Mouse (Mus musculus): ENCODE results near the gene Pgc.

The Pgc gene

DNA sequence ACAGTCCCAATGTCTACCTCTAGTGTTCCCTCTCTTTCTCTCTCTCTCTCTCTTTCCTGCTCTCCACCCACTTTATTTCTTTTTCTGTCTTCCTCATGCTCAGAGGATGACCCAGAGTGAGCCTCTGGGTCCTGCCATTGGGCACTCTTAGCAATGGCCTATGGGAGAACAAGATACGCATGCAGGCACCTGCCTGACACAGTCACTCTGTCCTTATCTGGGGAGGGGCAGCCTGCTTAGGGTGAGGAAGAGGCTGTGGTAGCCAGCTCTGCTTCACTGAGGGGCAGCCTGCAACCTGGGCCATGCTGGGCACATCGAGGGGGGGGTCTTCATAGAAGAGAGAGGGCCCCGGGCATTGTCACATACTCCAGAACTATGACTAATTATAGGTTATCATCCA, 23.0 kb downstream of the Pgc start:
- DNase-seq (ENCODE audit: low read depth, low spot score) = no peak

DNA sequence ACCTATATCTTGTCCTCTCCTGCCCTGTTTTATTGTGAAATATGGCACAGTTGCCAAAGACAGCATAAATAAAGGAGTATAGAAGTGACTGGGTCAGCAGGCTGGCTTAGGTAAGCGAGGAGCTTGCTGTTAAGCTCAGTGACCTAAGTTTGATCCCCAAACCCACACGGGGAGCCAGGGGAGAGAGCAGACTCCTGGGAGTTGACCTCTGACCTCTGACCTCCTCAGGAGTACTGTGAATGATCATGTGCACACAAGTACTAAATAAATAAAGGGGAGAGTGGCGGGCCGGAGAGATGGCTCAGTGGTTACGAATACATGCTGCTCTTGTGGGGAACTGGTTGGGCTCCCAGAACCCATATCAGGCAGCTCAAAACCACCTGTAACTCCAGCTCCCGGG, 23.5 kb downstream of the Pgc start:
- no peak for DNase-seq (ENCODE audit: low read depth, low spot score)

DNA sequence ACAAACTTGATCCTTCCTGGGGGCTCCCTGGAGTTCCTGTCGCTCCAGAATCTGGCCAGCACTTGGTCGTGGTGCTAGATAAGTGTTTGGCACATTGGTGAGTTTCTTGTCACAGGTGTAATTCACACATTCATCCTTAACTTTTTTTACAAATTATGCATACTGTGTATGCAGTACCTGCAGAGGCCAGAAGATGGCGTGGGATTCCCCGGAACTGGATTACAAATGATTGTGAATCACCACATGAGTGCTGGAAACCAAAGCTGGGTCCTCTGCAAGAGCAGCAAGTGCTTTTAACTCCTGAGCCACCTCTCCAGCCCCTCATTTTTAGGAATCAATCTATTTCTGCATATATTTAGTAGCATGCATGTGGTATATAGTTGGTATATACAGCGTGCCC, 25.2 kb downstream of the Pgc start:
- no peak for DNase-seq (ENCODE audit: low read depth, low spot score)

DNA sequence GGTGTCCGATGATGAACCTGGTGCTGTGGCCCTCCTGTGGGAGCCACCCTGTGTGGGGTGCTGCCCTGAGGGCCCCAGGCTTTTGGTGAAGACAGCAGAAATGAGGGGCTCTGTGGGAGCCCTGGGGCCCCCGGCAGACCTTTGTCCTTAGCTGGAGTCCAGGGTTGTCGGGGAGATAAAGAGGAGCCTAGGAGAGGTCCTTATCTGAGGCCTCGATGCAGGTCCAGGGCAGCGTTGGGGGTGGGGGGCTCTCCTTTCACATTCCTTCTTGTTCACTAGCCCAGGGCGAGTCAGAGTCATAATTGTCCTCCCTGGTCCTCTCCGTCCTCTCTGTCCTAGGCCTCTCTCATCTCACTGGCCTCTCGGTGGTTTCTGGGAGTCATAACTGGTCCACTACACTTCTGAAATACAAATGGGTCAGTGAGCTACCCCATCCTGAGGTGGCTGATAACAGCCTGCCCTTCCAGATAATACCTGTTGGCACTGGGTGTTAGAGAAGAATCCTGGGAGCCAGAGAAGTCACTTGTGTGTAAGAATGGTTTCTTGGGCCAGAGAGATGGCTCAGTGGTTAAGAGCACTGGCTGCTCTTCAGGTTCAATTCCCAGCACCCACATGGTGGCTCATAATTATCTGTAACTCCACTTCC, 26.6 kb downstream of the Pgc start:
- no peak for DNase-seq (ENCODE audit: low read depth, low spot score)

DNA sequence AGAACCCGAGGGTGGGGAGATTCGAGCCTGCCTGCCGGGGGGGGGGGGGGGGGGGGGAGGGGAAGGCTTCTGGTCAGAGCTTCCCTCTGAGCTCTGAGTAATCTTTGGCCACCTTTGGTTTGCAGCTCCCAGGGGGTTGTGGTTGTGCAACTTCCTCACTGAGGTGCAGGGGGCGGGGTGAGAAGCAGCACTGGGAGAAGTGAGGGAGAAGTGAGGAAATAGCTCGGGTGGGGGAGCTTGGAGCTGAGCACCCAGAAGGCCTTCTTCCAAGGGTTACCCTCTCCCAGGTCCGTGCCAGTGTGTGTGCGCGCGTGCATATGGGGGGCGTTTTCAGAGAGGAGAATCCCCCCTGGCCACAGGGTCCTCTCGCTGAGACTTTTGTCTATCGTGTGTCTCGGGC, 27.6 kb downstream of the Pgc start:
- DNase-seq (ENCODE audit: low read depth, low spot score) = peak; percentile 65

DNA sequence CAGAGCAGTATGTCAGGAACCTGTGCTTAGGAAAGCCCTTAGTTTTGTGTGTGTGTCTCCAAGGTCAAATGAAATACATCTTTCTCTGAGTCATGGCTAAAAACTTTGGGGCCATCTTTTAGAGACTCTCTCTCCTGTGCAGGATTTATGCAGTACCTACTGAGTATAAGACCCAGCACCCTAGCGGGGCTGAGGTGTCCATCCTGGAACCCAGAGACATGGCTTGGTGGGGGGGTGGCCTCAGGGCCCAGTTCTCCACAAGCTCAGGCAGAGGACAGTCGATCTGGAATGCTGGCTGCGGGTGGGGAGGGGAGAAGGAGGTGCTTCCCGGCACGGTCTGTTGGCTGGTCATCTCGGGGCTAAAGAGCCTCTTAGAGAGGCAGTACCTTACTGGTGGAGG, 29.7 kb downstream of the Pgc start:
- DNase-seq (ENCODE audit: low read depth, low spot score) = peak; percentile 39

DNA sequence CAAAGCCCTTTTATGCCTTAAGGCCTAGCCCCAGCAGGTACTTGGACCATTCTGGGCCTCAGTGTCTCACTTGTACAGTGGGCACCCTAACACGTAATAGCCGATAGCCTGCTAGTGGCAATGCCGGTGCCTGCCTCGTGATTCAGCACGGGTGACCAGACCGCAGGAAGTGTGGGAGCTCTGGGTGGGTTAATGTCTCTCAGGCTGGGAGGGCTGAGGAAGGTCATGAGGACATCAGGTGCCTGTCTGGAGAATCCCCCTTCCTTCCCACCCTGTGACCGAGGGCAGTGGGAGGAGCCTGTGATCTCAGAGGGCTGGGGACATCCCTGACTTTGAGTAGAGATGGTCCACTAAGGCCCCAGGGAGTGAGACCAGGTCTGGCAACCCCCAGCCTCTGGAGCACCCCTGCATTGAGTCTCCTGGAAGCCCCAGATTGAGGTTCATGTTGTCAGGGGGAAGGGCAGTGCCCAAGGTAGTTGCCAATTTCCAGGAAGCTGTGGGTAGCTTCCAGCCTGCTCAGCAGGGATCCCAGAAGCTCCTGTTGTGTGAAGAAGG, 30.5 kb downstream of the Pgc start:
- no peak for DNase-seq (ENCODE audit: low read depth, low spot score)

DNA sequence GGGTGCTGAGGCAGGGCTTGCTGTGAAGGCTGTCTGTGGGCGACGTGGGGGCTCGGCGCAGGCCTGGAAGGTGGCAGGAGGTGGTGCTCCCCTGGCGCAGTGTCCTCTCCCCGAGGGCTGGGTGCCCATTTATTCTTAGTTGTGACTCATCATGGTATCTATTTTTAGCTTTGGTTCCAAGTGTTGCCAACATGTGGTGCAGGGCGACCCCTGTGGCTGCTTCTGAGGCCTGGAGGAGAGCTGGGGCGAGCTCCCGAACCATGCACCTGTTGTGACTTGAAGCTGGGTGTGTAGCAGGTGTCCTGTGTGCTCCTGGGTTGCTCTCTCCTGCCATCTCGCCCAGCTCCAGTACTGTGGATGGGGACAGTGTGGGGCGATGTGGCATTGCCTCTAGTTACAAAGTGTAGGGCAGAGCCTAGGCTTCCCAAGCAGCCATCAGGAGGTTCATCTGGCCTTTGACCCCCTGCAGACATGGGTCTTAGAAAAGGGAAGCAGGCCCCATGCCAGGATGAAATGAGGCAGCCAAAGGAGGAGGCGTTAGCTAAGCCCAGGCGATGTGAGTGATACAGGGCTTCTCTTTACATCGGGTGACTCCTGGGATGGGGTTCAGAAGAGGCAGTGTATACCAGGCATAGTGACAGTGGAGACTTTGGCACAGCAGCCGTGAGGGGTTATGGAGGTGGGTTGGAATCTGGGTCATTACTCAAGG, 33.2 kb downstream of the Pgc start:
- peak; percentile 60 for DNase-seq (ENCODE audit: low read depth, low spot score)

DNA sequence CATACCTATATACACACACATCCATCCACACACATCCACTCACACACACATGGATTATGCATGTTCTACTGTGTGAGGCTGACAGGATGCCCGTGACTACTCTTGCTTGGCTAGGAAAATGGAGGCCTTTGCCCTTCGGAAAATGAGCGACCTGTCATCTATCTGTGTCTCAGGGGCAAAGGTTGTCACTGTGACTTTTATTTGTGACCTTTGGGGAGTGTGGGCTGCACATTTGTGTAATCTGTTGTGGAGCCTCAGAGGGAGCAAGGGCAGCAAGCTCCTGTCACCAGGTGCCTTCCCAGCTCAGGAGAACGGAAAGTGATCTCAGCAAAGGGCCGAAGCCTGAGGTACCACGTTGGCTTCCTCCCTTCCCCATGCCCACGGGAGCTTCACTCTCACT, 35.4 kb downstream of the Pgc start:
- DNase-seq (ENCODE audit: low read depth, low spot score) = no peak

DNA sequence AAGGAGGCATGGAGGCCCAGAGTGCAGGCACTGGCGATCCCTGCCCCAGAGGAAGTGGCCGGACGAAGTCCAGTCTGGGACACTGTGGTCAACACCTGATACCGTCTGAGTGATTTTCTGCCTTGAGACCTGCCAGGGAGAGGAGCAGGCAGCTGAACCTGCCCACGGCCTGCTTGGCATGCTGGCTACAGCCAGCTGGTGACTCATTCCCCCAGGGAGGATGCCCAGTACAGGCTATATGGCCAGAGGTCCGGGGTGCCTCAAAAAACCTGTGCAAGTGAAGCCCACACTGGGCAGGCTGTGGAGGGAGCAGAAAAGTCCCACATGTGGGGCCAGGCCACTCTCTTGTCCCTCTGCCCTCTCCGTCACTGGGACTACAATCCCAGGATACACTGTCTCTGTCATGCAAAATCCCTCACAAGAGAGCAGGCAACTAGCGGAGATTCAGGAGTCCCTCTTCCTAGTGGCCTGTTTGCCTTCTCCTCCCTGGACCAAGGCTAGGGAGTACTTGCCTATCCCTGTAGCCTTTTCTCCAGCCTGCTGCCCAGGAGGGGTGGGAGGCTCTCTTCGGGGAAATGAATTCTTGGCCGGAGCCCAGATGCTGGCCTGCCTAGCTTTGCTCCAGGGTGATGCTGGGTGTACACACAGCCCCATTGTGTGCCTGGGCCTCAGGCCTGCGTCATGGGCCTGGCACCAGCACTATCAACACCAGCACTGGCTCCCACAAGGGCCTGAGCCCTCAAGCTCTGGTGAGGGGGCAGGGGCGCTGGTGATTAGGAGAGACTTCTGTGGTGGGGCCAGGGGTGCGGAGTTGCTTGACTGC, 36.1 kb downstream of the Pgc start:
- DNase-seq (ENCODE audit: low read depth, low spot score) = peak; percentile 84

DNA sequence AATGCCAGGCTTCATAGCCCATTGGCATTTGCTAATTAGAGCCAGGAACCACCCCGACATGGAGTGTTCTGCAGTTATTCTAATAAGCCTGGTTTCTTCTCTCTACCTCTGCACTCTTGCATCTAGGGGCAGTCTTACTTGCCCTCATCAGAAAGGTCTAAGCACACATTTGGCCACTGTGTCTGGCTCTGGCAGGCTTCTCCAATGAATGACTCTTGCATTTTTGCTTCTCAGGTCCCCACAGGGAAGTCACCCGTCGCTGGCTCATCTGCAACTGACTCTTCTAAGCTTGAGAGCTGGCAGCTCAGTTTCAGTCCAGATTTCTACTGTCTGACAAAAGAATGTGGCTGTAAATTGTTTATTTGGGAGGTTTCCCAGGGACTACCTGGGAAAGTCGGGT, 39.3 kb downstream of the Pgc start:
- no peak for DNase-seq (ENCODE audit: low read depth, low spot score)

DNA sequence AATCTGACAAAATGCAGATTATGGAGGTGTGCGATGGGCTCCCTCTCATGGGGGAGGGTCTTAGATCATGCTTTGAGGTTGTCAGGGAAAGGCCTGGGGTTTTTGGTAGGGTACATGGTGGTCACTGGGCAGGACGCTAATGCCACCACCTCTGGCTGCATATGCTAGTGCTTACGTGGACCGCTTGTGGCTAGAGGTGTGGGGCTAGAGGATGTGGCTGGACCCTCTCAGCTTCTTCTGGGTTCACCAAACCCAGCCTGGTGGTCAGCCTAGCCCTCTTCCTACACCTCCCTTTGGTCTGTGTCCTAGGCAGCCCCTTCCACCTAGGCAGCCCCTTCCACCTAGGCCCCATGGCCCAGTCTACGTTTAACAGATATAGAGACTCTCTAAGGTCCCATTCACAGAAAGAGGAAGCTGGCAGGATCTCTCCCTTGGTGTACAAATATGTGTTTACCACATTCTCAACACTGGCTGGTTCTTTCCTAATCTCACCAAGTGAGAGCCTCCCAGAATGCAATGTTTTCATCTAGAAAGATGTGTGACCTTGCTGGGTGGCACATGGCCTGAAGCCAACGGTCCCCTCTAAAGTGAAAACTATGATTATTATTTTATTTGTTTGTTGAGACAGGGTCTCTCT, 39.9 kb downstream of the Pgc start:
- DNase-seq (ENCODE audit: low read depth, low spot score) = no peak

DNA sequence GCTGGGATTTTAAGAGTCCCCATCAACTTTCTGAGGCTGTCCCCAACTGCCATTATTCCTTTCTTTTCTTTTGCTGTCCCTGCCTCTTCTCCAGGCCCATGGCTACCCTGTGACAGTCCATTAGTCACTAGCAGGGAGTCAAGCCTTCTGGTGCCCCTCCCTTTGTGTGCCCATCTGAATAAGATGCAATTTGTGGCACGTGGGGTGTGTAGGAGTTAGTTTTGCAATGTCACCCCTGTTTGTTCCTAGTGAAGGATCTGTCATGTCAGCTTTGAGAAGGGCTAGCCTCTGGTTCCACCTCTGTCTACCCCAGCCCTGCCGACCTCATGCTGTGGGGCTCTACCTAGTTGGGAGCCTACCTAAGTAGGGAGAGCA, 40.4 kb downstream of the Pgc start:
- no peak for DNase-seq (ENCODE audit: low read depth, low spot score)

DNA sequence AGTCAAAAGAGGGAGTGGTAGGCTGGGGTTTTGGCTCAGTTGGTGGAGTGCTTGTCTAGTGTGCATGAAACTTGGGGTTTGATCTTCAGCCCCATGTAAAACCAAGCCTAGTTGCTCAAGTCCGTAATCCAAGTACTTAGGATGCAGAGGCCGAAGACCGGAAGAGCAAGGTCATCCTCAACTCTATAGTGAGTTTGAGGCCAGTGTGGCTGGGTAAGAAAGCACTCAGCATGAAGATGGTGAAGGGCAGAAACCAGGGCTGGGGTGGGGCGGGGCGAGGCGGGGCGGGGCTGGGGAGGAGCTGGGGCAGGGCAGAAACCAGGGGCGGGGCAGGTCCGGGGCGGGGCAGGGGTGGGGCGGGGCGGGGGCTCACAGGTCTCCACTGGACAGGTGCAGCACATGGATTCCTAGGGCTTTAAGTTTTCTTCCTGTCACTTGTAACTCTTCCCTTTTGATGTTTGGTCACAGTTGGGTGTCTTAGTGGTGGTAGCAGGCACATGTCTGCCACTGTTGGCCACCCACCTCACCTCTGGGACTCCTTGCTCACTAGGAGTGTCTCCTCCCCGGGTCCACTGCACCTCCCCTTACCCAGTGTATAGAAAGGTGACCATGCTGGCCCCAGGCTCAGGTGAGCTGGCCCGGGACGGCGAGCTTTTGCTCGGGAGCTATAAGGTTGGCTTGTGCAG, 41.0 kb downstream of the Pgc start:
- DNase-seq (ENCODE audit: low read depth, low spot score) = no peak

DNA sequence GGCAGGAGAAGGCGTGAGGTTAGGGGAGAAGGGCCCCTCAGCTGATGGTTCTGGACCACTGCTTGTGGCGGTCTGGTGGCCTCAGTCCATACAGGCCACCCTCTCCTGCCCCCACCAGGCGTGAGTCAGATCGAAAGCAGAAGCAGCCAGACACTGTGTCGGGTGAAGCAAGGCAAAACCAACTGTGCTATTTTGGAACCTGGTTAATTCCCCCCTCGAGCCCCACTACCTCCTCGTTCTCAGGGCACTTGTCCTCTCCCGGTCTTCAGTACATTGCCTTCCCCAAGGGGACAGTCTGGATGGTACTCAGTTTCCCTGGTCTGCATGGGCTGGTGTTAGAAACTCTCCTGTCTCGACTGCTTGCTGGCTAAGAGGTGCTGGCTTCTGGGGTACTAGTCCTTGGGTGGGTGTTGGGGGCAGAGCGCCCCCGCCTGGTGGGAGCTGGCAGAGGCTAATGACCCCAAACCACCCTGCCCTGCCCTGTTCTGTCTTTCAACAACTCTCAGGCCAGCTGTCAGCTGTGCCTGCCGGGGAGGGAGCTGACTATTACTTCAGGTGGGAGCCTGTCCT, 42.1 kb downstream of the Pgc start:
- no peak for DNase-seq (ENCODE audit: low read depth, low spot score)

DNA sequence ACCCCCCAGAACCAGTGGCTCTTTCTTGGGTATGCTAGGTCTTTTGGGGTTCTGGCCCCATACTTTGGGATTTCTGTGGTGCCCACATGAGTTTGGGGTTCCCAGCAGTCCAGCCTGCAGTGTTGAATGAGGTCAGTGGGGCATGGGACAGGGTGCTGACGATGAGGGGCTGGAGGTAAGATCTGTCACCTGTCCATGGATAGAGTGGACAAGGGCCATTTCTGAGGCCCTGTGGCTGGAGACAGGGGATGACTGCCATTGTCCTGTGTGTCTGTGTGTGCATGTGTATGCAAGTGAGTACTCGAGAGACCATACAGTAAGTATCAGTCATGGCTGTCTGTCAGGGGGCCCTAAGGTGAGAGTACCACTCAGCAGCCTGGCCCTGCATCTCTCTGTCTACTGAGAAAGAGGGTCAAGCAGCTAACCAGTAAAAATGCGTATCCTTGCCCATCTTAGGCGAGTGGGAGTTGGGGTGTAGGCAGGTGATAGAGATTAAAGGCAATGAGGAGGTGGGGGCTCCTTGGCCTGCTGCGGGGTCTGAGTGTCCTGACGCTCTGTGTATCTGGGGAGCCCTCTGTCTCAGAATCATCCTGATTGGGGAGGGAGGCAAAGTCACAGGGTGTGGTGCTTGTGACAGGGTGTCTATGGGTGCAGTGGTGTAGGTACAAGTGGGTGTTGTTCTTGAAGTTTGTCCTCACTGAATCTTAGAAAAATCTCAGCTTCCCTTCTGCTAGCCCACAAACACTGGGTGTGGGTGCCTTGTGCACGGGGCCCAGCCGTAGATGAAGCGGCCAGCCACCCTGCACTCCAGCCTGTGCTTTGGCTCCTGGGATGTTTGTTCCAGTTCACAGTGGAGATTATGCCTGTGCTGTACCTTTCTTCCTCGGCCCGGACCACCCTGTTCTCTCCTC, 43.0 kb downstream of the Pgc start:
- no peak for DNase-seq (ENCODE audit: low read depth, low spot score)

DNA sequence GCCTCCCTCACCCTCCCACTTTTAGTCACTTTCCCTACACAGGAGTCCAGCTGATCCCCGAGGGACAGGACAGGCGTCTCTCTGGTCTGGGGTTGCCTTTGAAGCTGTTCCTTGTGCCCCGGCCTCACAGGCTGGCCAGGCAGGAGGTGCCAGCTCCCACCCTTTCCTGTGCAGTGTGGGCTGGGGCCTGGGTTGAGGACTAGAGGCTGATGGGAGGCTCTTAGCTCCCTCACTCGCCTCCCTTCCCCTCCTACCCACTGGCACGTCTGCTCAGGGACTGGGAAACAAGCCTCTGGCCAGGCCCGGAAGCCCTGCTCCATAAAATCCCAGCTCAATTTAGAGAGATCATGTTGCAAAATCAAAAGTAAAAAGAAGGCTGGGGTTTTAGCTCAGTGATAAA, 47.0 kb downstream of the Pgc start:
- no peak for DNase-seq (ENCODE audit: low read depth, low spot score)

DNA sequence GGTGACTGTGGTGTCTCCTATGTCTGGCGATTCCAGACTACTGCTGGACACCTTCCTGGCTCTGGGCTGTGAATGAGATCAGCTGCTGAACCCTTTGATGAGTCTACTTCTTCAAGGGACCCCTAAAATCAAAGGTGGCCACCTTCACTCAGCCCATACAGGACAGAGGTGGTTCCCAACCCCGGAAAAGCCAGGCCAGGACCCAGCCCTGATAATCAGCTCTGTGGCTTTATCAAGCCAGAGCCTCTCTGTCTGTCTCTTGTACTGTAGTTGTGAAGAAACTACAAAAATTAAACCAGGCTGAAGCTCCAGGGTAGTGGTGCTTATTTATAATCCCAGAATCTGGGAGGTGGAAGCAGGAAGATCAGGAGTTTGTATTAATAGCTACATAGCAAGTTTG, 50.5 kb downstream of the Pgc start:
- no peak for DNase-seq (ENCODE audit: low read depth, low spot score)

DNA sequence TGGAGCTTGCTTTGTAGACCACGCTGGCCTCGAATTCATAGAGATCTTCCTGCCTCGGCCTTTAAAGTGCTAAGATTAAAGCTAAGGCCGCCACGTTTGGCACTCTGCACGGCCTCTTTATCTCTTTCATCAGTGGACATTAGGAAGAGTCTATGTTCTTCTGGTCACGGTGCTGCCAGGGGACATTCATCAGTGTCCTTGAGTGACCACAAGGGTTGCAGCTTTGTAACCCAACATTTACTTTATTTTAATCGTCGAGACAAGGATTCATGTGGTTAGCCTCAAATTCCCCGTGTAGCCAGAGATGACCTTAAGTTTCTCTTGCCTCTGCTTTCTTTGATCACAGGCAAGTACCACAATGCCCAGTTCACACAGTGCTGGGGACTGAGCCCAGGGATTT, 53.8 kb downstream of the Pgc start:
- no peak for DNase-seq (ENCODE audit: low read depth, low spot score)

DNA sequence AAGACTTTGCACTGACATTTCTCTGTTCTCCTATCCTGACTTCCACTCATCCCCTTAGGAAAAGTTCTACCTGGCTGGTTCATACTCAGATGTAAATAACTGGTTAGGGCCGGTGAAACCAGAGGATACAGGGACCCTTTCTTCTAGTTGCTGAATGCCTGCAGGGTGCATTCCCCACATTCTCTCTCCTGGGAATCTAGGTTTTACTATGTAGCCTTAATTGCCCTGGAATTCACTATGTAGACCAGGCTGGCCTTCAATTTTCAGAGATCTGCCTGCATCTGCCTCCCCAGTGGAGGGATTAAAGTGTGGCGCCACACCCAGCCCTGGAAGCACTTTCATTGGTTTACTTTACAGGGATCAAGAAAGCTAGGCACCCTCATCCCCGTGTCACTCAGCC, 55.8 kb downstream of the Pgc start:
- no peak for DNase-seq (ENCODE audit: low read depth, low spot score)
